Mouse (Mus musculus): ENCODE measurements around the gene Mif. TPM values are rescaled to one million over a fixed set of nuclear protein-coding genes. Genes with fewer than 3 reads are reported as not detected.
A peak's percentile ranks its signal among the peaks of the same experiment; 100 is the strongest.
"Not testable (repeated sequence)": the region's sequence is repeated elsewhere in the genome, so short reads cannot be mapped to it uniquely, and the experiment has no call there.

Mif gene
- total RNA-seq, 1 experiment: 1,434 TPM

- TF ChIP-seq ZNF384 (IDR thresholded peaks at IDR 0.05; ENCODE audit: low read depth, low read length) (no peak), ZC3H11A (IDR thresholded peaks at IDR 0.05; ENCODE audit: borderline replicate concordance, low read depth, low read length) (no peak), MAFK (IDR thresholded peaks at IDR 0.05; ENCODE audit: insufficient read depth, low read depth, low read length) (no peak), HCFC1 (IDR thresholded peaks at IDR 0.05; ENCODE audit: borderline replicate concordance, insufficient read depth, low read length) (no peak), CHD2 (IDR thresholded peaks at IDR 0.05; ENCODE audit: low read depth, low read length) (no peak)
- in situ Hi-C loops (cut with MboI; ENCODE audit: low sequenced_read_pairs in 2 of 2, unreplicated experiment in 2 of 2): no loop called here
- peaks cover 33% of the 10 kb centered on the region for H3K36me3 ChIP-seq (ENCODE audit: control insufficient read depth, insufficient read depth, low read length, poor library complexity, severe bottlenecking)
- no peak overlapping the region for H3K9ac ChIP-seq (ENCODE audit: insufficient read depth, low read depth, low read length, poor library complexity, severe bottlenecking)
- no peak overlapping the region for H3K27ac ChIP-seq (ENCODE audit: insufficient read depth, low read depth, low read length, poor library complexity, severe bottlenecking)
- no peak for DNase-seq (ENCODE audit: low read depth, low spot score)
- peaks cover 1 to 9% of the 10 kb centered on the region in 2 experiments; a peak in 3 of 4 replicates for H3K4me1 ChIP-seq (ENCODE audit: control insufficient read depth in 2 of 2, insufficient read depth in 2 of 2, low read length in 2 of 2, poor library complexity in 1 of 2)
- no peaks in the 10 kb centered on the region for H3K9me3 ChIP-seq (ENCODE audit: control insufficient read depth, insufficient read depth, low read depth, low read length)
- no peak overlapping the region for H3K4me3 ChIP-seq (ENCODE audit: insufficient read depth in 1 of 2, low read depth in 1 of 2, low read length in 2 of 2, poor library complexity in 1 of 2, severe bottlenecking in 1 of 2)
Measured at GRCm38 (mm10) chr10:75894601-75895000, 34.6 kb upstream of the Mif start.

- peak within 1 kb of the TSS; percentile 60 to 82 for H3K4me3 ChIP-seq (ENCODE audit: insufficient read depth in 1 of 2, low read depth in 1 of 2, low read length in 2 of 2, poor library complexity in 1 of 2, severe bottlenecking in 1 of 2)
- peaks cover 27% of the 10 kb centered on the region for H3K36me3 ChIP-seq (ENCODE audit: control insufficient read depth, insufficient read depth, low read length, poor library complexity, severe bottlenecking)
- H3K9ac ChIP-seq (ENCODE audit: insufficient read depth, low read depth, low read length, poor library complexity, severe bottlenecking): peak within 1 kb of the TSS; percentile 80
- TF ChIP-seq MAFK (IDR thresholded peaks at IDR 0.05; ENCODE audit: insufficient read depth, low read depth, low read length): no peak
- TF ChIP-seq CHD2 (IDR thresholded peaks at IDR 0.05; ENCODE audit: low read depth, low read length): peak; percentile 83
- peak; percentile 99 for DNase-seq (ENCODE audit: low read depth, low spot score)
- H3K9me3 ChIP-seq (ENCODE audit: control insufficient read depth, insufficient read depth, low read depth, low read length): no peaks in the 10 kb centered on the region
- in situ Hi-C loops (cut with MboI; ENCODE audit: low sequenced_read_pairs in 2 of 2, unreplicated experiment in 2 of 2): no loop called here
- H3K27ac ChIP-seq (ENCODE audit: insufficient read depth, low read depth, low read length, poor library complexity, severe bottlenecking): peak within 1 kb of the TSS; percentile 41; the same call in 1 of the 2 replicates
- peaks cover 2 to 16% of the 10 kb centered on the region in 2 experiments for H3K4me1 ChIP-seq (ENCODE audit: control insufficient read depth in 2 of 2, insufficient read depth in 2 of 2, low read length in 2 of 2, poor library complexity in 1 of 2)
Measured at GRCm38 (mm10) chr10:75893089-75893750, 33.2 kb upstream of the Mif start, which contains the start of gene Derl3. Derl3 (plus strand) TSS chr10:75893413.

GRCm38 (mm10) chr10:75889406-75890153, 29.5 kb upstream of the Mif start:
- TF ChIP-seq HCFC1 (IDR thresholded peaks at IDR 0.05; ENCODE audit: borderline replicate concordance, insufficient read depth, low read length): no peak
- no peak for TF ChIP-seq ZNF384 (IDR thresholded peaks at IDR 0.05; ENCODE audit: low read depth, low read length)
- no peak for TF ChIP-seq ZC3H11A (IDR thresholded peaks at IDR 0.05; ENCODE audit: borderline replicate concordance, low read depth, low read length)
- no peak for TF ChIP-seq CHD2 (IDR thresholded peaks at IDR 0.05; ENCODE audit: low read depth, low read length)
- no peak for TF ChIP-seq MAFK (IDR thresholded peaks at IDR 0.05; ENCODE audit: insufficient read depth, low read depth, low read length)
- H3K36me3 ChIP-seq (ENCODE audit: control insufficient read depth, insufficient read depth, low read length, poor library complexity, severe bottlenecking): 0 out of 2 replicates have a peak, but pooled peaks cover 4% of the 10 kb centered on the region
- no peak overlapping the region for H3K4me3 ChIP-seq (ENCODE audit: insufficient read depth in 1 of 2, low read depth in 1 of 2, low read length in 2 of 2, poor library complexity in 1 of 2, severe bottlenecking in 1 of 2)
- no peak for DNase-seq (ENCODE audit: low read depth, low spot score)
- no peak overlapping the region for H3K27ac ChIP-seq (ENCODE audit: insufficient read depth, low read depth, low read length, poor library complexity, severe bottlenecking)
- no peaks in the 10 kb centered on the region for H3K9me3 ChIP-seq (ENCODE audit: control insufficient read depth, insufficient read depth, low read depth, low read length)
- in situ Hi-C loops (cut with MboI; ENCODE audit: low sequenced_read_pairs in 2 of 2, unreplicated experiment in 2 of 2): no loop called here
- peaks cover 2 to 20% of the 10 kb centered on the region in 2 experiments for H3K4me1 ChIP-seq (ENCODE audit: control insufficient read depth in 2 of 2, insufficient read depth in 2 of 2, low read length in 2 of 2, poor library complexity in 1 of 2)
- no peak overlapping the region for H3K9ac ChIP-seq (ENCODE audit: insufficient read depth, low read depth, low read length, poor library complexity, severe bottlenecking)

DNA sequence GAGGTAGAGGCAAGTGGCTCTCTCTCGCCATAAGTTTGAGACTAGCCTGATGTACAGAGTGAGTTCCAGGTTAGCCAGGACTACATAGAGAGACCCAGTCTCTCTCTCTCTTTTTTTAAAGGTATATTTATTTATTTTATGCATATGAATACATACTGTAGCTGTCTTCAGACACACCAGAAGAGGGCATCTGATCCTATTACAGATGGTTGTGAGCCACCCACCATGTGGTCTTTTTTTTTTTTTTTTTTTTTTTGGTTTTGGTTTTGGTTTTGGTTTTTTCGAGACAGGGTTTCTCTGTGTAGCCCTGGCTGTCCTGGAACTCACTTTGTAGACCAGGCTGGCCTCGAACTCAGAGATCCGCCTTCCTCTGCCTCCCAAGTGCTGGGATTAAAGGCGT, 27.5 kb upstream of the Mif start:
- H3K4me1 ChIP-seq (ENCODE audit: control insufficient read depth in 2 of 2, insufficient read depth in 2 of 2, low read length in 2 of 2, poor library complexity in 1 of 2): peaks cover 2 to 16% of the 10 kb centered on the region in 2 experiments
- in situ Hi-C loops (cut with MboI; ENCODE audit: low sequenced_read_pairs in 2 of 2, unreplicated experiment in 2 of 2); H3K9ac ChIP-seq (ENCODE audit: insufficient read depth, low read depth, low read length, poor library complexity, severe bottlenecking); H3K4me3 ChIP-seq (ENCODE audit: insufficient read depth in 1 of 2, low read depth in 1 of 2, low read length in 2 of 2, poor library complexity in 1 of 2, severe bottlenecking in 1 of 2); DNase-seq (ENCODE audit: low read depth, low spot score); H3K9me3 ChIP-seq (ENCODE audit: control insufficient read depth, insufficient read depth, low read depth, low read length); H3K36me3 ChIP-seq (ENCODE audit: control insufficient read depth, insufficient read depth, low read length, poor library complexity, severe bottlenecking); H3K27ac ChIP-seq (ENCODE audit: insufficient read depth, low read depth, low read length, poor library complexity, severe bottlenecking): not testable (repeated sequence)

All from ES-E14 (cell line).